Mouse (Mus musculus) ovary, postnatal 10 days (tissue): Measurements from ENCODE around the gene Slc9b2.

ENCODE experiments used
- DNase-seq: peaks from one replicate; pipeline ENCODE4 v3.0.0; 2022; ENCODE audit warnings: low spot score

Slc9b2 gene

GRCm38 (mm10) chr3:135307411-135308259 is at the start of gene Slc9b2:
Slc9b2 (plus strand) TSS chr3:135307700.
- no peak for DNase-seq

GRCm38 (mm10) chr3:135258919-135259318 is 48.6 kb upstream of the Slc9b2 start:
- no peak for DNase-seq

- DNase-seq = no peak
Observed at GRCm38 (mm10) chr3:135260233-135260632, 47.3 kb upstream of the Slc9b2 start.

- DNase-seq = no peak
Observed at GRCm38 (mm10) chr3:135268616-135269015, 38.9 kb upstream of the Slc9b2 start.

- no peak for DNase-seq
Observed at GRCm38 (mm10) chr3:135269391-135269990, 38.0 kb upstream of the Slc9b2 start.

- DNase-seq = no peak
Observed at GRCm38 (mm10) chr3:135272627-135273026, 34.9 kb upstream of the Slc9b2 start.

- DNase-seq = no peak
Observed at GRCm38 (mm10) chr3:135273047-135273446, 34.5 kb upstream of the Slc9b2 start.

- DNase-seq = no peak
Observed at GRCm38 (mm10) chr3:135280160-135280559, 27.3 kb upstream of the Slc9b2 start.

- DNase-seq = peak; percentile 49
Observed at GRCm38 (mm10) chr3:135280669-135281415, 26.7 kb upstream of the Slc9b2 start, which contains the start of gene Bdh2. Bdh2 (plus strand) TSS chr3:135281221.

- DNase-seq = no peak
Observed at GRCm38 (mm10) chr3:135281701-135282100, 25.8 kb upstream of the Slc9b2 start.

- no peak for DNase-seq
Observed at GRCm38 (mm10) chr3:135285256-135285655, 22.2 kb upstream of the Slc9b2 start.

GRCm38 (mm10) chr3:135285807-135286206 is 21.7 kb upstream of the Slc9b2 start:
- no peak for DNase-seq

GRCm38 (mm10) chr3:135288138-135288750 is 19.3 kb upstream of the Slc9b2 start:
- no peak for DNase-seq

- no peak for DNase-seq
Observed at GRCm38 (mm10) chr3:135289148-135289547, 18.4 kb upstream of the Slc9b2 start.

- DNase-seq = no peak
Observed at GRCm38 (mm10) chr3:135290249-135290894, 17.1 kb upstream of the Slc9b2 start.

- DNase-seq = no peak
Observed at GRCm38 (mm10) chr3:135293703-135294102, 13.8 kb upstream of the Slc9b2 start.

GRCm38 (mm10) chr3:135295559-135295958 is 11.9 kb upstream of the Slc9b2 start:
- DNase-seq = no peak

- no peak for DNase-seq
Observed at GRCm38 (mm10) chr3:135298560-135298959, 8.9 kb upstream of the Slc9b2 start.

- DNase-seq = no peak
Observed at GRCm38 (mm10) chr3:135300081-135300480, 7.4 kb upstream of the Slc9b2 start.

- no peak for DNase-seq
Observed at GRCm38 (mm10) chr3:135304060-135304459, 3.4 kb upstream of the Slc9b2 start.

GRCm38 (mm10) chr3:135304566-135304965 is 2.9 kb upstream of the Slc9b2 start:
- no peak for DNase-seq
